Mouse (Mus musculus) R1 (cell line): Measurements from ENCODE around the gene Greb1.

Experiments used
- DNase-seq: peaks from one replicate; pipeline ENCODE4 v3.0.0-alpha.2; 2018; ENCODE audit warnings: low read depth, low spot score

The Greb1 gene

DNA sequence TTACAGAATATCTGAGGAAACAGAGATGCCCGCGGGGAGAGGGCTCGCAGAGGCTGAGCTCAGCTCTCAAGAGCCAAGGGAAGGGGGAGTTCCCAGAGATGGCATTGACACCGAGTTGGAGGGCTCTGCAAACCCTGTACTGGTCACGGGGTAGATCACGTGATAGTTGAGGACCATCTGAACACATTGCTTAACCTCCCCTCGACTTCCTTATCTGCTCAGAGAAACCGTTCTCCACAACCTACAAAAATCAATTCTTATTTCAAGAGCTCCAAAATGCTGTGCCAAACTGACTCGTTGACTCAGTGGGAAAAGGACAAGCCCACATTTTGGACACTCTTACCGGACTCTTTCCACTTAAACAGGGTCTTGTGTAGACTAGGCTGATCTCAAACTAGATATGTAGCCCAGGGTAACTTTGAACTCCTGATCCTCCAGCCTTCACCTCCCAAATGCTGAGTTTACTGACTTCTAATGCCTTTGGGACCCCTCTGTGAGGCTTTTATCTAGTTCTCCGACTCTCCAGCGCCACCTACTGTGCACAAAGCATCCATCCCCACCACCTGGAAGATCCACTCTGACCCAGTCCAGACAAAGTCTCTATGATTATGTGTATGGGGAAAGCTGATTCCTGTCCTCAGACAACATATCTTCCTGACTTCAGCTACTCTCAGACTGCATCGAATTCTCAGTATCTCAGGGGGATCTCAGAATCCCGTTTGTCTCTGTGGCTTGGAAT, 166.4 kb downstream of the Greb1 start:
- peak; percentile 58 for DNase-seq

DNA sequence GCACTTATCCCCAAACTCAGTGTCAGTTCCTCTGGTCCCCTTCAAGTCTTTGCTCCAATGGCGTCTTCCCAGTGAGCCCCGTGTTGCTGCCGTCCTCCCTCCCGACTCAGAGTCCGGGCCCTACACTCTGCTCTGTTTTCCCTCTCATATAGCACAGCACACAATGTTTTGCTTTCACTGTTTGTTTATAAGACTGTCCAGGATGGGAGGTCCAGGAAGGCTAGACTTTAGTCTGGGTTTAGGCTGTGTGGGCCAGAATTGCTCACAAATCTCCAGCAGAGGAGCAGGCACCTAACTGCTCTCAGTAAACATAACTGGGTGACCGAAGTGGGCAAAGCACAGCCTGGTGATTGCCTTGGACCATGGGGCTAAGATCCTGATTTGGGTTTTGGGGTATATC, 167.5 kb downstream of the Greb1 start:
- no peak for DNase-seq

DNA sequence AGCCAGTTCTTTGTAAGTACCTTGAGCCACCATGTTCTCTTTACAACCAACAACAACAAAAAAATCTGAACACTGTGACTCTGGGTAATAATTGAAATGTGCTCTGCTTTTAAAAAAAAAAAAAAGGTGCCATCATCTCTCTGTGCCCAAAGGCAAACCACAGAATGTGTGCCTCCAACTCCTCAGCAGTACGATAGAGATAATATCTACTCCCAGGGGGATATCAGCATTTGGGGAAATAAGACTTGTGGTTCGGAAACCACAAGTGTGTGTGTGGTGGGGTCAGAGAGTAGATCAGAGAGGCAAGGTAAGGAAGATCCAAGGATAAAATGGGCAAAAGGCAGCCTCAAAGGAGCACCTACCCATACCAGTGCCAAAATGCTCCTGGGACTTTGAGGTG, 169.3 kb downstream of the Greb1 start:
- DNase-seq = no peak

DNA sequence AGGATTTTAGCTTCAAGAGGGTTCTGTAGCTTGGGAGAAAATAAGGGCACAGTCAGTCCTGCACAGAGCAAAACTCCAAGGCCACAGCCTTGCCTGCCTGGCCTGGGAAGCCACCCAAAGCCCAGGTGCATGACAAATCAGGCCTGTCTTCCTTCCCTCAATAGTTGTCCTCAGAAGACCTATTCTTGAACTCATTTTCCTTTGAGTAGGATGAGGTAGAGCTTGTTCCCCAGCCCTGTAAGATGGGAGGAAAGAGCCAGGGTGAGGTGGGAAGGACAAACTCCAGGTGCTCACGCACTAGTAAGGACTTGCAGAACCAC, 169.9 kb downstream of the Greb1 start:
- no peak for DNase-seq

DNA sequence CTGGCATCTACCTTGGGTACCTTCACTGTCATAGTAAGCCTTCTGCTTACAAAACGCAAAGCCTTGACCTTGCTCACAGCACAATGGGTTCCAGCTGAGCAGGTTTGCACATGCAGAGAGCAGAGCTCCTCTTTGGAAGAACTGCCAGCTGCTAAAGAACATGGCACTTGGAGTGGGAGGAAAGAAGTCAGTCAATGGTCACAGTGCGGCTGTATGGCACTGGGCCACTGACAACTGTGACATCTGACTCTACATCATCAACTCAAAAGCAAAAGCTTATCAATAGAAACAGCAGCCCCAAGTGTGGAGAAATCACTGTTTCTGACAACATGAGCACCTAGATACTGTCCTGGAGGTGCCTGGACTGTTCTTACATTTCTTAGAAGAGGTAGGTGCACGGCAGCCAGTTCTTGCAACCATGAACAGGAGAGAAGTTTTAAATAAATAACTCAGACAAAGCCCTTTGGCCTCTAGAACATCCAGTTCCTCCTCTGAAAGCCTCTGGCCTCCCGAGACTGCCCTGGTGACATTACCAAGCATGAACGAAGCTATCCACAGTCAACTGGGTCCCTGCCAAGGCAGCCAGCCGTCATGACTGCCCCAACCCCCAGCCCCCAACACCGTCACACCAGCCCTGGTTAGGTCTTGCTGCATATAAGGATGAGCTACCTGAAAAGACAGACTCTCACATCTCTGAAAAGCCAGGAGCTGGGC, 170.4 kb downstream of the Greb1 start:
- peak; percentile 25 for DNase-seq
